Mouse (Mus musculus) CH12.LX (cell line): ENCODE measurements around the gene 5031439G07Rik.

Source experiments
- CTCF ChIP-seq, 2 experiments: IDR thresholded peaks in 1 of 2; conservative IDR thresholded peaks in 1 of 2; 2 replicates each; pipeline ENCODE4 v1.5.1; 2011 to 2012; ENCODE audit warnings: low read depth in 2 of 2, low read length in 2 of 2, improper control_type of control experiment in 1 of 2, inconsistent platforms in 1 of 2, mild to moderate bottlenecking in 1 of 2, moderate library complexity in 1 of 2
- ETS1 ChIP-seq: conservative IDR thresholded peaks from 2 replicates; pipeline ENCODE4 v1.6.1; 2012; ENCODE audit warnings: low read depth, mild to moderate bottlenecking, inconsistent platforms, low read length, improper control_type of control experiment, moderate library complexity
- KAT2A ChIP-seq: IDR thresholded peaks from 2 replicates; pipeline ENCODE4 v1.6.1; 2012; ENCODE audit warnings: low read length, improper control_type of control experiment, inconsistent platforms; ENCODE audit not compliant: insufficient replicate concordance
- NRF1 ChIP-seq: IDR thresholded peaks from 2 replicates; pipeline ENCODE4 v1.6.1; 2014; ENCODE audit warnings: low read depth, mild to moderate bottlenecking, inconsistent platforms, low read length, improper control_type of control experiment, moderate library complexity
- ZKSCAN1 ChIP-seq: IDR thresholded peaks from 2 replicates; pipeline ENCODE4 v1.6.1; 2012; ENCODE audit warnings: low read depth, inconsistent platforms, low read length, improper control_type of control experiment, borderline replicate concordance

GRCm38 (mm10) chr15:85036566-85037342 lies 48.4 kb upstream of the 5031439G07Rik start:
- TF ChIP-seq CTCF (conservative IDR thresholded peaks at IDR 0.05 in 1 of 2, IDR thresholded peaks at IDR 0.05 in 1 of 2; ENCODE audit: low read depth in 2 of 2, low read length in 2 of 2) (no peak), ETS1 (no peak), ZKSCAN1 (no peak), KAT2A (peak; percentile 41; the same call in 1 of the 2 replicates), NRF1 (peak; percentile 81)
